Mouse (Mus musculus) cortical plate, adult 2 months (tissue): Measurements from ENCODE around the gene Trpc6.

Experiments used
- CTCF ChIP-seq: fragments of 200-500 bp; IDR thresholded peaks from 2 replicates; pipeline ENCODE4 v1.5.1; 2011; ENCODE audit warnings: mild to moderate bottlenecking, control low read depth, low read length; ENCODE audit not compliant: insufficient read depth; ENCODE audit errors: extremely low read depth
- POLR2A ChIP-seq: fragments of 200-500 bp; IDR thresholded peaks from 2 replicates; pipeline ENCODE4 v1.6.1; 2011; ENCODE audit warnings: mild to moderate bottlenecking, low read length, control low read depth; ENCODE audit not compliant: insufficient read depth; ENCODE audit errors: extremely low read depth

DNA sequence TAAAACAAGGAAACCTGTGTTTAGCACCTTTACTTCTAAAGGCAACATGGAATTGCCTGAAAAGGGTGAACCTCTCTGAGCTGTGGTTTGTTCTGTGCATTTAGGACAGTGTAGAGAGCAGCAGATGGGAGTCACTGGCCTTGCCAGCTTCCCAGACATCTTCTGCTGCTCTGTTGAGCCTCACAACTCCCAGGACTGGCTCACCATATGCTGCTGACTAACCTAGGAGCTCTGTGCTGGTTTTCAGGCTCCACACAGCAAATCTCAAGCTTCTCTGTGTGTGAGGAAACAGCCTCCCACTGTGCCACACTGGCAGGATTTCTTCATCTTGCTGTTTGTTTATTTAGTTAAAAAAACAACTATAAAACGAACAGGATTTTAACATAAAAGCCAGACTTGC, 53.1 kb downstream of the Trpc6 start:
- TF ChIP-seq POLR2A (no peak), CTCF (no peak)
